Mouse (Mus musculus) lung, postnatal 0 days (tissue): Measurements from ENCODE around the gene Mtrex.

ENCODE experiments used
- CTCF ChIP-seq: IDR thresholded peaks from 2 replicates; pipeline ENCODE4 v1.5.1; 2016; ENCODE audit warnings: antibody characterized with exemption, mild to moderate bottlenecking
- EP300 ChIP-seq: IDR thresholded peaks from 2 replicates; pipeline ENCODE4 v1.6.1; 2016; ENCODE audit warnings: antibody characterized with exemption, mild to moderate bottlenecking, control low read depth

- TF ChIP-seq EP300 (no peak), CTCF (no peak)
Observed at GRCm38 (mm10) chr13:112919141-112919865, 7.9 kb downstream of the Mtrex start.
